23 mouse cellular contexts compared by ENCODE assay signal in genomic region chr1:34799140-34799539, GRCm38 (mm10).
"Had no signal": no experiment of that assay in that cellular context is flagged by ENCODE, and none has a peak within 500 bp of the region (broad histone marks: within the 10 kb centered on the region; RNA-seq: fewer than 3 reads in every experiment).

No protein-coding gene starts in this region.

- H3K27ac ChIP-seq: kidney, embryonic 15.5 days; limb, embryonic 10.5 days; limb, embryonic 13.5 days; liver, embryonic 12.5 days; liver, embryonic 15.5 days; midbrain, embryonic 10.5 days; midbrain, embryonic 13.5 days; neural tube, embryonic 13.5 days; stomach, embryonic 15.5 days had no signal

- H3K4me3 ChIP-seq: kidney, embryonic 15.5 days; limb, embryonic 10.5 days; limb, embryonic 13.5 days; liver, embryonic 12.5 days; liver, embryonic 15.5 days; midbrain, embryonic 10.5 days; midbrain, embryonic 13.5 days; myocyte; neural tube, embryonic 13.5 days; stomach, embryonic 15.5 days had no signal

- DNase-seq: kidney, adult 8-10 months; kidney, postnatal 10 days; kidney, postnatal 4 days; layer of hippocampus, adult 9-11 months; layer of hippocampus, postnatal 36 days; liver; lung, adult 2 months; lung, postnatal 14 days; lung, postnatal 4 days; retina, postnatal 1 day; right cerebral cortex, postnatal 25 days; spleen, adult 18-20 months; thymus, postnatal 25 days had no signal
